Mouse (Mus musculus): ENCODE data around the gene Tjp3. TPM values are rescaled to one million over a fixed set of nuclear protein-coding genes. Genes with fewer than 3 reads are reported as not detected.
A peak's percentile ranks its signal among the peaks of the same experiment; 100 is the strongest.

The Tjp3 gene
- polyA plus RNA-seq, 1 experiment: 27.5 TPM

DNA sequence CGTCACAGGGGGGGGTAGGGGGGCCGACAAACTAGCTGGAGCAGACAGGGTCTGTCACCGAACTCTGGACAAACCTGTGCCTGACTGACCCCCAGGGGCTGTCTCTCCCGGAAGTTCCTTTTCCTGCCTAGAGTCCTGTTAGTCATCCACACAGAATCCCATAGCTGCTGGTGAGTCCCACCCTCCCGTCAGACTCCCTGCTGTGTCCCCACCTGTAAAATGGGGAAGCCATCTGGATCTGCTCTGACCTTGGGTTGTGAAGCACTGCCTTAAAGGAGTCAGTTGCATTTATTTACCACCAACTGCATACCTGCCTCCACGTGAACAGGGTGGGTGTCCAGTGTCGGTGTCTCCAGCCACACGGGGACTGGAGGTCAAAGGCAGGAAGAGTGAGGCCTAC lies 3.1 kb upstream of the Tjp3 start:
- H3K4me3 ChIP-seq (ENCODE audit: control insufficient read depth, insufficient read depth, low read length): peak overlapping the region; percentile 78
- DNase-seq: no peak
- no peak overlapping the region for H3K27ac ChIP-seq (ENCODE audit: control insufficient read depth, insufficient read depth, low read length)
- no peaks in the 10 kb centered on the region for H3K27me3 ChIP-seq (ENCODE audit: control insufficient read depth, insufficient read depth, low read length)
- TF ChIP-seq CTCF (IDR thresholded peaks at IDR 0.05; ENCODE audit: borderline replicate concordance, control insufficient read depth, extremely low read depth, insufficient read depth, low read length, poor library complexity) (no peak), POLR2A (IDR thresholded peaks at IDR 0.05; ENCODE audit: control insufficient read depth, extremely low read depth, insufficient read depth, low read length, poor library complexity) (no peak)
- 46% methylated on average over 8 of the region's 8 CpGs for WGBS
- H3K4me1 ChIP-seq (replicated peaks; ENCODE audit: control insufficient read depth, insufficient read depth, low read length): peaks cover 83% of the 10 kb centered on the region
- H3K36me3 ChIP-seq (ENCODE audit: control insufficient read depth, insufficient read depth, low read length): no peaks in the 10 kb centered on the region

DNA sequence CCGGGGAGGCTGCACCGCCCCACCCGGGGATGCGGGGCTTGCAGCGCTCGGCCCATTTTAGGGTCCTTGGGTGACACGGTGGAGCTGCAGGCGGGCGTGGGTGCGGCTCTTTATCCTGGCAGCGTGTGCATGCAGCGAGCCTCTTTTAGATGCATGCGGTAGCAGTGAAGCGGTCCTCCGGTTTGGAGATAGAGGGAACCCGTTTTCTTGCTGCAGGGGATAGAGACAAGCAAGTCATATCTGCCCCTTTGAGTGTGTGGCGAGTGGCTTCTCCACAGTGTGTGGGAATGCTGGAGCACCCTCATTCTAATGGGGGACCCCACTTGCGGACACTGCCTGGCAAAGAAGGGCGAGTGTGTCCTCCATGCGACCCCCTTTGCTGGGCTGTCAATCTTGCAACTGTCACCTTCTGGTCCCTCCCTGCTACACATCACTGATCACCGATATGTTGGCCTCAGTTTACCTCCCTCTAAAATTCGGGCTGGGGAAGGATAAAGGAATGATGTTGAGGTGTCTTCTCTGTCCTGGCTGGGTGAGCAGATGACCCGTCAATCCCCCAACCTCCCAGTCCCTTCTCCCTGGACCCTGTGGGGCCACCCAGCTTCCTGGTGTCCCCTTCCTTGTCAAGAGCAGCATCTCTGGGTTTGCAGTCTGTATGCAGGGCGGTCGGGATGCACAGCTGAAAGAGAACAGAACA lies 2.1 kb upstream of the Tjp3 start:
- TF ChIP-seq POLR2A (IDR thresholded peaks at IDR 0.05; ENCODE audit: control insufficient read depth, extremely low read depth, insufficient read depth, low read length, poor library complexity): no peak
- no peak for TF ChIP-seq CTCF (IDR thresholded peaks at IDR 0.05; ENCODE audit: borderline replicate concordance, control insufficient read depth, extremely low read depth, insufficient read depth, low read length, poor library complexity)
- Histone ChIP-seq H3K4me3 (ENCODE audit: control insufficient read depth, insufficient read depth, low read length) (peak overlapping the region; percentile 78), H3K27ac (ENCODE audit: control insufficient read depth, insufficient read depth, low read length) (peak overlapping the region; percentile 24), H3K4me1 (replicated peaks; ENCODE audit: control insufficient read depth, insufficient read depth, low read length) (peaks cover 75% of the 10 kb centered on the region), H3K36me3 (ENCODE audit: control insufficient read depth, insufficient read depth, low read length) (no peaks in the 10 kb centered on the region), H3K27me3 (ENCODE audit: control insufficient read depth, insufficient read depth, low read length) (no peaks in the 10 kb centered on the region)
- 1% methylated on average over 25 of the region's 25 CpGs for WGBS
- DNase-seq: no peak

DNA sequence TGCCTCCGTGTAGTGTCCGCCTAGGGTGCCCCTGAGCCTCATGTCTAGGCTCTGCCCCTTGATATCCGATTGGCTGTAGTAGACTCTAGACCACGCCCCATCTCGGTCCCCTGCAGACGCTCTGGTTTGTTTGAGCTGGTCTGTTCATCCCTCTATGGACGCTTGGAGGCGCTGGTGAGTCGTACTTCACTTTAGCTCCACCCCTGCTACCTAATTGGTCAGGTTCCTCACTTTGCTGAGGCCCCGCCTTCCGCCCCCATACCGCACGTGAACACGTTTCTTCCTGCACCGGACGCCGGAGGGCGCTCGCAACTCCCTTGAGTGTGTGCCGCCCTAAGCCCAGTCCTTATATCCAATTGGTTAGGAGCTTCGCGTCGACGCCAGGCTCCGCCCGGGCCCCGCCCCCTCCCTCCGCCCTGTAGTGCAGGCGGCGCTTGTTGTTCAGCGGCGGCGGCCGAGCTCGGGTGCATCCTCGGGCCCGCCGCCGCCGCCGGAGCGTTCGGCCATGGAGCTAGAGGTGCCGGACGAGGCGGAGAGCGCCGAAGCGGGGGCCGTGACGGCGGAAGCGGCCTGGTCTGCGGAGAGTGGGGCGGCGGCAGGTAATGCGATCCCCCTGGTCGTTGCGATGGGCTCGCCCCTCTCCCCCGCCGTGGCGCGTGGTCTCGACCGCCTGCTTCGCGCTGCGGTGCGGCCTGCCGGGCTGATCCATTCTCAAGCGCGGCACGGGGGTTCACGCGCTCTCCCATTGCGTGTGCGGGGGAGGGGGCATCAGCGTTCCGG lies 1.4 kb upstream of the Tjp3 start, which contains the start of gene Pip5k1c:
Gene Pip5k1c, plus strand, starts transcription at position 410 of the 780 bp plus-strand sequence.
- under 1% methylated on average over 77 of the region's 80 CpGs for WGBS
- Histone ChIP-seq H3K27me3 (ENCODE audit: control insufficient read depth, insufficient read depth, low read length) (no peaks in the 10 kb centered on the region), H3K4me3 (ENCODE audit: control insufficient read depth, insufficient read depth, low read length) (peak within 1 kb of the TSS; percentile 78), H3K4me1 (replicated peaks; ENCODE audit: control insufficient read depth, insufficient read depth, low read length) (peaks cover 68% of the 10 kb centered on the region), H3K36me3 (ENCODE audit: control insufficient read depth, insufficient read depth, low read length) (no peaks in the 10 kb centered on the region), H3K27ac (ENCODE audit: control insufficient read depth, insufficient read depth, low read length) (peak within 1 kb of the TSS; percentile 24)
- TF ChIP-seq POLR2A (IDR thresholded peaks at IDR 0.05; ENCODE audit: control insufficient read depth, extremely low read depth, insufficient read depth, low read length, poor library complexity) (peak; percentile 98), CTCF (IDR thresholded peaks at IDR 0.05; ENCODE audit: borderline replicate concordance, control insufficient read depth, extremely low read depth, insufficient read depth, low read length, poor library complexity) (peak; percentile 87)
- peak; percentile 99 for DNase-seq

DNA sequence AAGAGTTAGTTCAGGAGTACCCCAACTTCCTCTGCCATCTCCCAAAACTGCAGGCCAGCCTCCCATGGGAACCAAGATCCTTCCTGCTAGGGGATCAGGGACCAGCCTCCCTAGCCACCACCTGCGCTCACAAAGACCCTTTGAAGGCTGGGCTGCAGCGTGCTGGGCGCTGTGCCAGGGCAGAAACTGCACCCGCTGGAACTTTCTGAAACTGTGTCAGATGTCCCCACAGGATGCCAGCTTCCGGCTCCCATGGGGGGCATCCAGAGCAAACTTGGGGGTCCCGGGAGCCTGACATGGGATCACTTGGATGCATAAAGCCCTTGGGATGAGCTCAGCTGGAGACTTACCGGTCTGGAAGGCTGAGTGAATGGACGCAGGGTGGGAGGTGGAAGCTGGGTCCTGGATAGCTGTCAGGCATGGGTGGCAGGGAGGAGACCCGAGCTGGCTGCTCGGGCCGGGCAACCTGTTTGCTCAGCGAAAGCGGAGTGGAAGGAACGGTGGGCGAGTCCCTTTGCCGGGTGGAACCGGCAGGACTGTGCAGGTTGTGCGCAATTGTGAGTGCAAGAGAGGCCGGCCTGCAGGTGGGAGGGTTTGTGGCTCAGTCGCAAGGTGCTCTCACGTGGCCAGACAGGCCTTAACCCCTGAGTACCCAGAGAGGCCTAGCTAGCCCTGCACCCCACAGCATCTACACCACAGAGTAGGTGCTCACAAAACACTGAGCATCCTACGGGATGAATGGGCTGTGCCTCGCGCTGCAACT lies 502 bp downstream of the Tjp3 start:
- H3K27ac ChIP-seq (ENCODE audit: control insufficient read depth, insufficient read depth, low read length): peak overlapping the region; percentile 76
- peaks cover 63% of the 10 kb centered on the region for H3K4me1 ChIP-seq (replicated peaks; ENCODE audit: control insufficient read depth, insufficient read depth, low read length)
- no peaks in the 10 kb centered on the region for H3K27me3 ChIP-seq (ENCODE audit: control insufficient read depth, insufficient read depth, low read length)
- TF ChIP-seq CTCF (IDR thresholded peaks at IDR 0.05; ENCODE audit: borderline replicate concordance, control insufficient read depth, extremely low read depth, insufficient read depth, low read length, poor library complexity): 0 out of 2 replicates have a peak, but pooled peaks have one; percentile 10
- no peak for TF ChIP-seq POLR2A (IDR thresholded peaks at IDR 0.05; ENCODE audit: control insufficient read depth, extremely low read depth, insufficient read depth, low read length, poor library complexity)
- H3K4me3 ChIP-seq (ENCODE audit: control insufficient read depth, insufficient read depth, low read length): peak overlapping the region; percentile 25
- H3K36me3 ChIP-seq (ENCODE audit: control insufficient read depth, insufficient read depth, low read length): no peaks in the 10 kb centered on the region
- DNase-seq: peak; percentile 69
- WGBS: 9% methylated on average over 24 of the region's 24 CpGs

DNA sequence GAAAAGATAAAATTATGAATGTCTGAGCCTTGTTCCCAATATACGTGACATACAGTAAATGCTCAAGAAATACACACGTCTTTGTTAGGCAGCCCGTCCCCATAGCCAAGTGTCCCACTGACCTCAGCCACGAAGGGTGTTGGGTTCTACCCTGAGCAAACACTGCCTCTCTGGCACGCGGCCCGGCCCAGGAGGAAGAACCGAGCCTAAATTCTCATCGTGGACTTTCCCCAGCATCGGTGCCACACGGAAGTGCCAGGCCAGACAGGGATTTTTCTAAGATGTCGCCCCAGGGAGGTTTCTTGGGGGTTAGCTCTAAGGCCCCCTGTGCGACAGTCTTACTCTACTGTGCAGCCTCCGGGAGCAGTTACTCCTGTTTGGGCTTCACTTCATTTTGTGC lies 1.6 kb downstream of the Tjp3 start:
- H3K27me3 ChIP-seq (ENCODE audit: control insufficient read depth, insufficient read depth, low read length): no peaks in the 10 kb centered on the region
- H3K4me3 ChIP-seq (ENCODE audit: control insufficient read depth, insufficient read depth, low read length): no peak overlapping the region
- no peak overlapping the region for H3K27ac ChIP-seq (ENCODE audit: control insufficient read depth, insufficient read depth, low read length)
- H3K36me3 ChIP-seq (ENCODE audit: control insufficient read depth, insufficient read depth, low read length): no peaks in the 10 kb centered on the region
- 83% methylated on average over 14 of the region's 14 CpGs for WGBS
- TF ChIP-seq POLR2A (IDR thresholded peaks at IDR 0.05; ENCODE audit: control insufficient read depth, extremely low read depth, insufficient read depth, low read length, poor library complexity): no peak
- H3K4me1 ChIP-seq (replicated peaks; ENCODE audit: control insufficient read depth, insufficient read depth, low read length): peaks cover 61% of the 10 kb centered on the region
- DNase-seq: no peak

DNA sequence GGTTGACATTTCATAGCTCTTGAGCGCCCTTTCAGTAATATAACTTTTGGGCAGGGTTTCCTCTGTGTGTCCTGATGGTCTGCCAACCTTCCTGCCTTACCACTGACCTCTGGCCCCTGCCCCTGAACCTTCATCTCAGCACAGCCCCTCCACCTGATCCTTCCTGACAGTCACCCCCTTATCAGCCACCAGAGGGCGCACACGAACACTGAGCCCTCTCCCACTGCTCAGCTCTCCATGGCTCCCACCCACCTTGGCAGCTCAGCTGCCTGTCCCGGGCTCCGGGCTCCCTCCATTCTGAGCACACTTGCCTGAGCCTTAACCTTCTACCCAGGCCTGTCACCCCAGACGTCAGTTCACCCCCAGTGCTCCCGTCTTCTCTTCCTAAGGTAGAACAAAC lies 2.1 kb downstream of the Tjp3 start:
- WGBS: 12% methylated on average over 7 of the region's 7 CpGs
- DNase-seq: peak; percentile 74
- Histone ChIP-seq H3K4me3 (ENCODE audit: control insufficient read depth, insufficient read depth, low read length) (no peak overlapping the region), H3K27me3 (ENCODE audit: control insufficient read depth, insufficient read depth, low read length) (no peaks in the 10 kb centered on the region), H3K27ac (ENCODE audit: control insufficient read depth, insufficient read depth, low read length) (no peak overlapping the region), H3K4me1 (replicated peaks; ENCODE audit: control insufficient read depth, insufficient read depth, low read length) (peaks cover 57% of the 10 kb centered on the region), H3K36me3 (ENCODE audit: control insufficient read depth, insufficient read depth, low read length) (no peaks in the 10 kb centered on the region)
- TF ChIP-seq POLR2A (IDR thresholded peaks at IDR 0.05; ENCODE audit: control insufficient read depth, extremely low read depth, insufficient read depth, low read length, poor library complexity) (no peak), CTCF (IDR thresholded peaks at IDR 0.05; ENCODE audit: borderline replicate concordance, control insufficient read depth, extremely low read depth, insufficient read depth, low read length, poor library complexity) (peak; percentile 89)

Measured in thymus, adult 2 months (tissue).